Mouse (Mus musculus) forebrain, embryonic 15.5 days (tissue): ENCODE data around the gene Rnf181. TPM values are rescaled to one million over a fixed set of nuclear protein-coding genes. Genes with fewer than 3 reads are reported as not detected.
A peak's percentile ranks its signal among the peaks of the same experiment; 100 is the strongest.

Source experiments
- ATAC-seq: fragments of 200-750 bp; cut with Nextera tagmentation; replicated peaks from 2 replicates; pipeline ENCODE4 v1.8.0; 2017; ENCODE audit warnings: mild to moderate bottlenecking, moderate TSS enrichment, moderate library complexity
- H3K27ac ChIP-seq: fragments of 300-500 bp; sonication (generic); replicated peaks from 2 replicates; pipeline ENCODE4 v1.5.1; 2015; ENCODE audit warnings: mild to moderate bottlenecking, inconsistent platforms
- H3K27me3 ChIP-seq: fragments of 300-500 bp; sonication (generic); 2 replicates; pipeline ENCODE4 v1.6.1; 2015; ENCODE audit warnings: inconsistent platforms
- H3K36me3 ChIP-seq: fragments of 300-500 bp; sonication (generic); 2 replicates; pipeline ENCODE4 v1.6.1; 2015; ENCODE audit warnings: mild to moderate bottlenecking, inconsistent platforms
- H3K4me1 ChIP-seq: fragments of 300-500 bp; sonication (generic); 2 replicates; pipeline ENCODE4 v1.6.1; 2015; ENCODE audit warnings: inconsistent platforms
- H3K4me2 ChIP-seq: fragments of 300-500 bp; sonication (generic); replicated peaks from 2 replicates; pipeline ENCODE4 v1.6.1; 2015; ENCODE audit warnings: mild to moderate bottlenecking, inconsistent platforms
- H3K4me3 ChIP-seq: fragments of 300-500 bp; sonication (generic); 2 replicates; pipeline ENCODE4 v1.5.1; 2015; ENCODE audit warnings: mild to moderate bottlenecking, inconsistent platforms
- H3K9ac ChIP-seq: fragments of 300-500 bp; sonication (generic); replicated peaks from 2 replicates; pipeline ENCODE4 v1.6.1; 2015; ENCODE audit warnings: mild to moderate bottlenecking, inconsistent platforms
- H3K9me3 ChIP-seq: fragments of 300-500 bp; sonication (generic); 2 replicates; pipeline ENCODE4 v1.6.1; 2016; ENCODE audit warnings: inconsistent platforms
- WGBS: fragments of 180-500 bp; shearing (Covaris S2); methylation state at CpG from one replicate; pipeline ENCODE4 v1.1.7; 2015; ENCODE audit warnings: mixed read lengths; 5-methylcytosine and 5-hydroxymethylcytosine counted together
- polyA plus RNA-seq: library from polyadenylated mRNA; unstranded; fragments of >200 nt; fragmentation: Nextera tagmentation; extraction: Ambion mirVana; gene quantifications from 2 replicates; pipeline ENCODE4 v1.2.1, GENCODE M21; 2015

Rnf181 gene
- polyA plus RNA-seq: 126 and 130 TPM in 2 replicates

DNA sequence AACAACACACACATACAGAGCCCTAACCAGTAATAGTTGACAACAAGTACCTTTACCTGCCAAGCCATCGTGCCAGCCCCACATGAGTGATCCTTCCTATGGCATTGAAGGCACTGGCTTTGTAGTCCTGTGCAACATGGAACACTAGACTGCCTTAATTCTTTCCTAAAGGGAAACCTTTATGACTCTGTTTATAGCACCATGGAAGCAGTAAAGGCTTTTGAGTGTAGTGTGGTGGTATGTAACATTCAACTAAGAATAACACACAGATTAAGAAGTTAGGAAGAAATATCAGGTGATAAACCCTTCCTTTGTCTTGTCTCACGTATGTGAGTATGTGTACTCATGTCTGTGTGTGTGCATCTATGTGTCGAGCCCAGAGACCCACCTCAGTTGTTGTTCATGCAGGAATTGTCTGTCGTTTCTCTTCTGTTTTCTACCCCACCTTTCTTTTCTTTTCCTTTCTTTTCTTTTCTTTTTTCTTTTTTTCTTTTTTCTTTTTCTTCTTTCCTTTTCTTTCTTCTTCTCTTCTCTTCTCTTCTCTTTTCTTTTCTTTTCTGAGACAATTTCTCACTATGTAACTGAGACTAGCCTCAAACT lies at the start of gene Rnf181:
Rnf181 (minus strand) TSS at position 113 of the 600 bp plus-strand sequence.
- Histone ChIP-seq H3K9ac (no peak within 1 kb of the TSS), H3K4me3 (no peak within 1 kb of the TSS), H3K9me3 (no peaks in the 10 kb centered on the region), H3K27me3 (no peaks in the 10 kb centered on the region), H3K27ac (no peak within 1 kb of the TSS), H3K36me3 (no peaks in the 10 kb centered on the region), H3K4me1 (peaks cover 7% of the 10 kb centered on the region), H3K4me2 (no peak within 1 kb of the TSS)
- no peak for ATAC-seq
- 75% methylated on average over 4 of the region's 4 CpGs for WGBS

DNA sequence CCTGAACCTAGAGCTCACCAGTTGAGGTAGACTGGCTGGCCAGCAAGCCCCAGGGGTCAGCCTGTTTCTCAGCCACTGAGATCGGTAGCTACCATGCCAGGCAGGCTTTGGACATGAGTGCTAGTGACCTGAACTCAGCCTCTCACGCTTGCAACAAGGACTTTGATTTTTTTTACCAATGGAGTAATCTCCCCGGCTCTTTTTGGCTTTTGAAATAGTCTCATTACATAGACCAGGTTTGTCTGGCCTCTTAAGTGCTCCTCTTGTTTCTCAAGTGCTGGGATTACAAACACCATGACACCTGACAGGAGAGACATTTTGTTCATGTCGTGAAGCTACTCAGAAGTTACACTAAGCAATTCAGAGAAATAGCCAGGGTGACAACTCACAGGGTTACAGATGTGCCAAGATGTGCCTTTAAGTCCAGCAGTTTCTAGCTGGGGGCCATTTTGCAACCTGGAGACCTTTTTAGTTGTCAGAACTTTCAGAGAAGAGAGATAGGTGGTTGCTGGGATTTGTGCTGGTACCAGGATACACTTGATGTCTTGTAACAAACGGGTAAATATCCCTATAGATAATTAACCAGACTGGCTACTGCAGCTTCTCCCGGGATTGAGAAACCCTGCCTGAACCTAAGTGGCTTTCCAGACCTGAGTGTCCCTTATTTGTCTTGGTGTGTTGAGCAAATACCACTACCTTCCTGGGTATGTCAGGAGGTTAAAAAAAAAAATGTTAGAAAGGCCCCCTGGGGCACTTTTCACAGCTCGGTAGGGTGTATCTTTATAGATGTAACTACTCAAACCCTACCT lies 49.4 kb upstream of the Rnf181 start:
- Histone ChIP-seq H3K4me3 (no peak overlapping the region), H3K4me2 (no peak overlapping the region), H3K9me3 (no peaks in the 10 kb centered on the region), H3K9ac (no peak overlapping the region), H3K27me3 (no peaks in the 10 kb centered on the region), H3K27ac (no peak overlapping the region), H3K4me1 (peaks cover 26% of the 10 kb centered on the region), H3K36me3 (peaks cover 24% of the 10 kb centered on the region)
- no peak for ATAC-seq
- whole genome bisulfite sequencing: 89% methylated on average over 7 of the region's 7 CpGs

DNA sequence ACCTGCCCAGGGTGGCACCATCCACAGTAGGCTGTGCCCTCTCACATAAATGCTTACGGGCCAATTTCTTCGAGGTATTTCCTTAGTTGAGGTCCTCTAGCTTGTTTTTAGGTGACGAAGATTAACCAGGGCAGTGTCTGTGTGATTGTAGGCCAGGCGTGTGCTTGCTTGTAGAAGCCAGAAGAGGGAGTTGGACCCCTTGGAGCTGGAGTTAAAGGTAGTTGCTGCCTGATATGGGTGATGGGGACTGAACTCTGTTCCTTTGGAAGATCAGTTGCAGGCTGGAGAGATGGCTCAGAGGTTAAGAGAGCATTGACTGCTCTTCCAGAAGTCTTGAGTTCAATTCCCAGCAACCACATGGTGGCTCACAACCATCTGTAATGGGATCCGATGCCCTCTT lies 48.4 kb upstream of the Rnf181 start:
- Histone ChIP-seq H3K27ac (no peak overlapping the region), H3K9me3 (no peaks in the 10 kb centered on the region), H3K4me3 (peak overlapping the region; percentile 75; the same call in 1 of the 2 replicates), H3K9ac (0 out of 2 replicates have a peak overlapping the region, but pooled peaks have one; percentile 83), H3K4me2 (peak overlapping the region; percentile 69; the same call in 1 of the 2 replicates), H3K4me1 (peaks cover 26% of the 10 kb centered on the region), H3K36me3 (peaks cover 21% of the 10 kb centered on the region), H3K27me3 (no peaks in the 10 kb centered on the region)
- no peak for ATAC-seq
- 86% methylated on average over 5 of the region's 5 CpGs for WGBS

DNA sequence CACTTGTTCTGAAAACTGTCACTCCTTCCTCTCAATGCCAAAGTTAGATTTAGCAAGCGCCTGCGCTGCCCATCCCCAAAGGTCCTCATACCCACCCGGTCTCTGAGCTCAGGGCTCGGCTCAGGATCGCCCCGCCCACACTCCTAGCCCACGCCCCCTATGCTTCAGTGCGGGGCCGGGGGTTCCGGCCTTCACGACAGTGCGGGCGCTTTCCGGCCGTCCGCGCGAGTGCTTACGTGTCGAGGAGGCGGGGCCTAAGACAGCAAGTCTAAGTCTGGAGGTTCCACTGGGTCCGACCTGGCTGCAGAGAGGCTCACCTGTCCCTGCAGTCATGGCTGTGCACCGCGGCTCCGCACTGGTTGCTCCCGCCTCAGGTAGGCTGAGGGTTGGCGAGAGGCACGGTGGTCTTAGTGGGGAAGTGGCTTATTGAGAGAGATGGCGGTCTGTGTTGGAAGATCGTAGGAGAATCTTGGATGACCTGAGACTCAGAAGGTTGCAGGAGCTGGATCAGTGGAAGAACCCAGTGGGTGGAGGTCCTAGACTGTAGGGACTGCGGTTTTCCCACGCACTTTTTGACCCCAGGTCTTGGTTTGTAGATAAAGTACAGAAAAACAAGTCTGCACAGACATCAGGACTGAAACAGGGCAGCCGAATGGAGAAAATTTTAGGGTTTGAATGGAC lies 47.5 kb upstream of the Rnf181 start, which contains the start of gene Ggcx:
Ggcx (plus strand) TSS at position 233 of the 681 bp plus-strand sequence.
- no peaks in the 10 kb centered on the region for H3K9me3 ChIP-seq
- peak within 1 kb of the TSS; percentile 75 for H3K4me3 ChIP-seq
- peak within 1 kb of the TSS; percentile 69 for H3K4me2 ChIP-seq
- H3K4me1 ChIP-seq: peaks cover 26% of the 10 kb centered on the region
- WGBS: 2% methylated on average over 33 of the region's 33 CpGs
- no peaks in the 10 kb centered on the region for H3K27me3 ChIP-seq
- H3K36me3 ChIP-seq: peaks cover 16% of the 10 kb centered on the region
- H3K9ac ChIP-seq: peak within 1 kb of the TSS; percentile 83
- peak within 1 kb of the TSS; percentile 35; the same call in 1 of the 2 replicates for H3K27ac ChIP-seq
- ATAC-seq: peak; percentile 97

DNA sequence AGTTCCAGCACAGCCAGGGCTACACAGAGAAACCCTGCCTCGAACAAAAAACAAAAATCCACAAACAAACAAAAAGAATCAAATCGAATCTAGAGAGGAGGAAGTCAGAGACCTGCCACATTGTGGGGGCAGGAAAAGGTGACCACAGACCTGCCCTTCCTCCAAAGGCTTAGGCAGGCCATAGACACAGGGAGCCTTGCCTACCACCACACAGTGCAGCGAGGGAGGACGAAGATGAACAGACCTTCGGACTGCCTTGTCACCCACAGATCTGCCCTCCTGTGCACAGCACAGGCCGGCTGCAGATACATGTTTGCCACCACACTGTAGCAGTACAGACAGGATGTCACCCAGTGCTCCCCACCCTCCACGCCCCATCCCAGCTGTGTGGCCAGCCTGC lies 43.8 kb upstream of the Rnf181 start:
- ATAC-seq: no peak
- no peak overlapping the region for H3K27ac ChIP-seq
- H3K9ac ChIP-seq: no peak overlapping the region
- no peaks in the 10 kb centered on the region for H3K27me3 ChIP-seq
- no peaks in the 10 kb centered on the region for H3K36me3 ChIP-seq
- no peak overlapping the region for H3K4me2 ChIP-seq
- WGBS: 83% methylated on average over 7 of the region's 7 CpGs
- H3K4me1 ChIP-seq: peaks cover 16% of the 10 kb centered on the region
- no peaks in the 10 kb centered on the region for H3K9me3 ChIP-seq
- no peak overlapping the region for H3K4me3 ChIP-seq

DNA sequence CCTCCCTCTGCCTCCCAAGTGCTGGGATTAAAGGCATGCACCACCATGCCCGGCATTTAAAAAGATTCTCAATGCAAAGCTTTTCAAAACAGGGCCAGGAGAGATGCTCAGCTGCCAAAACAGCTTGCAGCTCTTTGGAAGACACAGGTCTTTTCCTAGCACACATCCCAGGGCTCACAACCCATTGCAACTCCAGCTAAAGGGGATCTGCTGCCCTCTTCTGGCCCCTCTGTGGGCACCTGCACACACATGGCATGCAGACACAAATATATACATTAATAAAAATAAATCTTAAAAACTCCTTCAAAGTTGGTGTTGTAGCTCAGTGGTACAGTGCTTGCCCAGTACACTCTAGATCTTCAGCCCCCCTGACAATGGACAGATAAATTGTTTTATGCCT lies 43.2 kb upstream of the Rnf181 start:
- Histone ChIP-seq H3K9ac (no peak overlapping the region), H3K4me3 (no peak overlapping the region), H3K4me1 (peaks cover 11% of the 10 kb centered on the region), H3K27me3 (no peaks in the 10 kb centered on the region), H3K9me3 (no peaks in the 10 kb centered on the region), H3K27ac (no peak overlapping the region), H3K4me2 (no peak overlapping the region), H3K36me3 (no peaks in the 10 kb centered on the region)
- WGBS: 30% methylated on average over 1 of the region's 1 CpGs
- ATAC-seq: no peak

DNA sequence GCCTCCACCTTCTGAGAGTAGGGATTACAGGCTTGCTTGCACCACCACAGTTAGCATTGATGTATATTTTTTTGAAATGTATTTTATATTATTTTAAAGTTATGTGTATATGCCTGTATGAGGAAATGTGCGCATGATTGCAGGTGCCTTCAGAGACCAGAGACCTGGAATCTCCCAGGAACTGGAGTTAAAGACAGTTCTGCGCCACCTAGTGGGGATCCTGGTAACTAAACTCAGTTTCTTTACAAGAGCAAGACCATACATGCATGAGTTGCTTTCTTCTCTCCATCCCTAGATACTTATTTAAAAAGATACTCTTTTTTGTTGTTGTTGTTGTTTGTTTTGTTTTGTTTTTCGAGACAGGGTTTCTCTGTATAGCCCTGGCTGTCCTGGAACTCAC lies 42.8 kb upstream of the Rnf181 start:
- ATAC-seq: no peak
- no peak overlapping the region for H3K4me3 ChIP-seq
- H3K36me3 ChIP-seq: no peaks in the 10 kb centered on the region
- 23% methylated on average over 3 of the region's 3 CpGs for WGBS
- no peak overlapping the region for H3K27ac ChIP-seq
- no peak overlapping the region for H3K9ac ChIP-seq
- no peak overlapping the region for H3K4me2 ChIP-seq
- no peaks in the 10 kb centered on the region for H3K27me3 ChIP-seq
- H3K9me3 ChIP-seq: no peaks in the 10 kb centered on the region
- peaks cover 7% of the 10 kb centered on the region for H3K4me1 ChIP-seq

DNA sequence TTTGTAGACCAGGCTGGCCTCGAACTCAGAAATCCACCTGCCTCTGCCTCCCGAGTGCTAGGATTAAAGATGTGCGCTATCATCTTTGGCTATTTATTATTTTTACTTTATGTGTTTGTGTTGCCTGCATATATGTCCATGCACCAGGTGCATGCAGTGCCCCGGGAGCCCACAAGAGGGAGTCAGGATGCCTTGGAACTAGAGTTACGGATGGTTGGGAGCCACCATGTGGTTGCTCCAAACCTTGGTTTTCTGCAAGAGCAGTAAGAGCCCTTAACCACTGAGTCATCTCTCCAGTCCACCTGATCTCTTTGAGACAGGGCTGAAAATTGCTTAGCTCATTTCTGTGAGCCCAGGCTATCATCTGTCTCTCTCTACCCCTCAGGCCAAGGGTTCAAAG lies 40.4 kb upstream of the Rnf181 start:
- no peak overlapping the region for H3K9ac ChIP-seq
- no peaks in the 10 kb centered on the region for H3K36me3 ChIP-seq
- no peak overlapping the region for H3K4me2 ChIP-seq
- H3K9me3 ChIP-seq: no peaks in the 10 kb centered on the region
- H3K4me3 ChIP-seq: no peak overlapping the region
- H3K27ac ChIP-seq: no peak overlapping the region
- WGBS: 7% methylated on average over 5 of the region's 5 CpGs
- H3K27me3 ChIP-seq: no peaks in the 10 kb centered on the region
- no peaks in the 10 kb centered on the region for H3K4me1 ChIP-seq
- peak; percentile 48 for ATAC-seq

DNA sequence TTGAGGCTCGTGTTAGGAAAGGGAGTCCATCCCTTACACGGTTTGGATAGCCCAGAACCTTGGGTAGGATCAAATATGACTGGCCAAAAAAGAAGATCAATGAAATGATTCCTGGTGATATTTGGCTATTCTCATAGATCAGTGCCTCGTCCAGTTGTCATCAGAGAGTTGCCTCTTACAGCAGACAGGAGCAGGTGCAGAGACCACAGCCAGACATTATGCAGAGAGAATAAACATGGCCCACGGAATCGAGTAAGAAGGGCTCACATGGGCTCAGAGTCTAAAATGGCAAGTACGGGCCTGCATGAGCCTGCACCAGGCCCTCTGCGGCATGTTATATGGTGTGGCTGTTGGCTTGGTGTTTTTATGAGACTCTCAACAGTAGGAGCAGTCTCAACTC lies 38.6 kb upstream of the Rnf181 start:
- WGBS: 89% methylated on average over 7 of the region's 7 CpGs
- H3K4me2 ChIP-seq: no peak overlapping the region
- H3K27ac ChIP-seq: no peak overlapping the region
- H3K4me1 ChIP-seq: no peaks in the 10 kb centered on the region
- ATAC-seq: no peak
- no peak overlapping the region for H3K4me3 ChIP-seq
- no peaks in the 10 kb centered on the region for H3K9me3 ChIP-seq
- H3K27me3 ChIP-seq: no peaks in the 10 kb centered on the region
- H3K36me3 ChIP-seq: no peaks in the 10 kb centered on the region
- no peak overlapping the region for H3K9ac ChIP-seq

DNA sequence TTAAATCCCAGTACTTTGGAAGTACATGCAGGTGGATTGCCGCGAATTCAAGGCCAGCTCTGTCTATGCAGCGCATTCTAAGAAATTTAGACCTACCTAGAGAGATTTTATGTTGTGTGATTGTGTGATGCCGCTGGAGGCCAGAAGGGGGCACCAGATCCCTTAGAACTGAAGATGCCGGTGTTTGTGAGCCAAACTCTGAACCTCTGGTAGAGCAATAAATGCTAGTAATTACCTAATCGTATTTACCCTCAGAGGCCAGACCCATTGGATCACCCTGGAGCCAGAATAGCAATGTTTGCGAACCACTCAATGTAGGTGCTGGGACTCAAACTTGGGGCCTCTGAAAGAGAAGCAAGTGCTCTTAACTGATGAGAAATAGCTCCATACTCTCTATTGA lies 35.1 kb upstream of the Rnf181 start:
- Histone ChIP-seq H3K36me3 (no peaks in the 10 kb centered on the region), H3K27ac (no peak overlapping the region), H3K9ac (no peak overlapping the region), H3K9me3 (no peaks in the 10 kb centered on the region), H3K4me2 (no peak overlapping the region), H3K27me3 (no peaks in the 10 kb centered on the region), H3K4me3 (no peak overlapping the region), H3K4me1 (no peaks in the 10 kb centered on the region)
- WGBS: 22% methylated on average over 7 of the region's 7 CpGs
- no peak for ATAC-seq

DNA sequence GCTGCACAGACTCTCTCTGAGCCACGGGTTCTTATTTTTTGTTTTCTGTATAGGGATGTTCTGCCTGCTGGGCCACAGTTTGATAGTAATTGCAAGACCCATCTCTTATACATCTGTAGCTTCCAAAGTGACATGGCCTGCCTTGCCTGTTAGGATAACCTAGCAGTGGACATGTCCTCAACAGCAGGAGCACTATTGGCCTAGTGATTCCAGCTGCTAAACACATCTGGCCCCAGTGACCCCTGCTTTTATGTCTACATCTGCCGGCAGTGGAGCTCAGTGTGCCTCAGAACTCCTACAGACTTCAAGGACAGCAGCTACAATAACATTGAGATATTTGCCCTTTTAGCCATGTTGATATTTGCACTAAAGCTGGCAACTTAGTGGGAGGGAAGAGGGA lies 33.2 kb upstream of the Rnf181 start:
- Histone ChIP-seq H3K27me3 (no peaks in the 10 kb centered on the region), H3K4me3 (no peak overlapping the region), H3K4me2 (no peak overlapping the region), H3K4me1 (no peaks in the 10 kb centered on the region), H3K36me3 (no peaks in the 10 kb centered on the region), H3K27ac (no peak overlapping the region), H3K9me3 (no peaks in the 10 kb centered on the region), H3K9ac (no peak overlapping the region)
- no peak for ATAC-seq
- 59% methylated on average over 2 of the region's 2 CpGs for WGBS

DNA sequence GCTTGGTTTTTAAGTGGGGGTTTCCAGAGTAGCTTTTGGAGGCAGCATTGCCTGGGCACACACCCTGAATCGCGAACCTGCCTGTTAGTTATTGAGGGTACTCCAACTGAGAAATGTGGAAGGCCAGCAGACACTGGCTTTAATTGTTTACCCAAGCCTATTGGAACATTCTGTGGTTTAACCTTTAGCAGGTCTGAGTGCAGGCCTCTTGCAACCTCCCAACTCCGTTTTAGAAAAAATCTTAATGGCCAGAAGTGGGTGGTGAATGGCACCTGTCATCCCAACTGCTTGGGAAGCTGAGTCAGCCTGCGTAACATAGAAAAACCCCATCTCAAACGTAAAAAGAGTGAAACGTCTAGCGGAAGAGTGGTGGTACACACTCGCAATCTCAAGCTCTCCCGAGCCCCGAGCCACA lies 30.1 kb upstream of the Rnf181 start:
- 86% methylated on average over 10 of the region's 10 CpGs for WGBS
- H3K9ac ChIP-seq: no peak overlapping the region
- no peak for ATAC-seq

More for the DNA sequence above, 30.1 kb upstream of the Rnf181 start:
- H3K4me1 ChIP-seq: no peaks in the 10 kb centered on the region
- no peaks in the 10 kb centered on the region for H3K36me3 ChIP-seq
- no peaks in the 10 kb centered on the region for H3K9me3 ChIP-seq
- no peak overlapping the region for H3K4me2 ChIP-seq
- H3K27ac ChIP-seq: no peak overlapping the region
- no peak overlapping the region for H3K4me3 ChIP-seq
- H3K27me3 ChIP-seq: no peaks in the 10 kb centered on the region
